Mouse (Mus musculus): ENCODE measurements at regions not wholly inside any gene's neighbourhood (a gene's known extent, or its start where the extent isn't known, plus 50 kb on each side); places are given as distances from the start of the nearest gene placed in this dataset.

DNA sequence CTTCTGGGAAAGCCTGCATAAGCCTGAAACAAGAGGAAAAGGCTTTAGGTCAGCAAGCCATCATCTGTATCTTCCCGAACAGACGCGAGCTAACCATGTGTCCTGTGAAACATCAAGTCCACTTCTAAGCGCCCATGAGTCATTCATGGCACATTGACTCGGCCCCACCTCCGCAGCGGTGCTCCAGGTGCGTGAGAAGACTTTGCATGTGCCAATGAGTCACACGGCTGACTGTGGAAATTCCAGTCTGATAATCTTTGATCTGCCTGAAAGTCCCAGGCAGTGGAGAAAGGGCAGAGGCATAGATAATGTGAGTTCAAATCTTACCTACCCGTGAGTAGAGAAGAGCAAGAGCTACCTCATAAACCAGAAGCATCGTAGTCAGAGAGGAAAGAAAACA is 137.8 kb downstream of the Pfkfb3 start:
- no peak for DNase-seq (ENCODE audit: low spot score)

DNA sequence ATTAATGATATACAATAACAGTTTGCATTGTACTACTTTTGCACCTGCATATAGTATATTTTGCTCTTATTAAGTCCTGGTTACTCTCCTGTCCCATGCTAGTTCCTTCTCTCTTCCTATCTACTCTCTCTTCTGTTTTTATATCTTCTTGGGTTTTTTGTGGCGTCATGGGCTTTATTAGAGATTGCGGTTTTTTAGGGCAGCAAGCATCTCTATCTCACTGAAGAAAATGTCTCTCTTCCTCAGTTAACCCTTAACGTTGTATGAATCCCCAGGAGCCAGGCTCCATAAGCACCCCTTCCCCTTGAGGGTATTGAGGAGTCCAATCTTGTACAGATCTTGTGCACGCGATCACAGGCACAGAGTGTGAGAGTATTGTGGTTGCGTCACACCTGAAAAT is 141.4 kb downstream of the Pfkfb3 start:
- DNase-seq (ENCODE audit: low spot score) = no peak

- DNase-seq (ENCODE audit: low spot score) = no peak
Observed at GRCm38 (mm10) chr2:11408497-11408896, 145.4 kb downstream of the Pfkfb3 start.

DNA sequence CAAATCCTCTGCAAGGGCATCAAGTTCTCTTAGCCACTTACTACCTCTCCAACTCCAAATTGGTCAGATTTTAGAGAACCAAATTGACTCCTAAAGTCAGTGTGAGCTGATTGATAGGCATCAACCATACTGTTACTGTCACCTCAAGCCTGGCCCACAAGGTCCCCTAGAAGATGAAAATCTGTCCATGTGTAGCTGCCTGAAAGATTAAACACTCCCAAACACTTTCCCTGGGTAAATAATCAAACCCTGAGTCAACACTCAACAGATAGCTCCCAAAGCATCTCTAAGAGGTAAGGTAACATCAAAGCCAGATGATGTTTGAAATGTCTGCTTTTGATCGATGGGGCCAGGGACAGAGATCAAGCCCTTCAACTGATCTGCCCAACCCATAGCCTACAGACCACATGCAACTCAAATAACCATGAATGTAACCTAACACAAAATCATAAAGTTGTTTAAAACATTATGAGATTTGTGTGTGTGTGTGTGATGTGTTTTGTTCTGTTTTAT is 147.7 kb downstream of the Pfkfb3 start:
- DNase-seq (ENCODE audit: low spot score) = no peak

DNA sequence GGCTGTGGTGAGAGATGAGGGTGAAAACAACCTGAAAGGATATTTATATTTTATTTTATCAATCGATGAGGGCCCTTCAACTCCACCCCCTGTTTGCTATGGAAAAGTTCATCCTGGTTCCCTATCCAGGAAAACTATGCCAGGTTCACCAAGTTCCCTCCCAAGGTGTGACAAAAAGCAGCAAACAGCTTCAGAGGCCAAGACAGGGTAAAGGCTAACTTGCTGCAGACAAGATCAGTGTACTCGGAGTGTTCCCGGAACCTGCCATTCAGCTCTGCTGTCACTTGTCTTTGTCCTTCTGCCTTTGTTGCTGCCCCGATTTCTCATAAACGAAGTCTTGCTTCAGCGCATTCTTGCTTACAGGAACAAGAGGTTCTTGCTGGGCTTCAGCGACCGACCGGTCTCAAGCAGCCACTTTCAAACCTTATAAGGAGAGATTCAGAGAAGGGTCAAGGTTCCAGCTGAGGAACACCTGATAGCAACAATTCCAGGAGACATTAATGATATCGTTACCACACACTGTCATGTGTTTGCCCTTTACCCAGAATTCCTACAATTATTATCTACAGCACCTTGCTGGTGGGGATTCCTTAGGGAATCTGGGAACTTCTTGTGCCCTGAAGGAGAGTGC is 151.5 kb downstream of the Pfkfb3 start:
- no peak for DNase-seq (ENCODE audit: low spot score)

DNA sequence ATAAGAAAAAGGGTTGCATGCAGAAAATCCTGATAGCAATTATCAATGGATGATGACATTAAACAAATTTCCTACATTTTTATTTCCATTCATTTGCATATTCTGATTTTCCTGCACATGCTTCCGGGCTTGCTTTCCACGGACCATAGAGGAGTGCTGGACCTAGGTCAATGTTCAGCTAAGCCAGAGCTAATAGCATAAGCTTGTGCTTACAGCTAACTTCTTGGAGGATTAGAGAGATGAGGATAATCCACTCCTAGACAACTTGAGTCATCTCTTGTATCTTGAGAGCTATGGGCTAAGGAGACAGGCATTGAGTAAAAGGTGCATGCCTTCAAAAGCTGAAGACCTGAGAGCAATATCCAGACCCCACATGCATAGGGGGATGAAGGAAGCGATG is 154.5 kb downstream of the Pfkfb3 start:
- DNase-seq (ENCODE audit: low spot score) = no peak

DNA sequence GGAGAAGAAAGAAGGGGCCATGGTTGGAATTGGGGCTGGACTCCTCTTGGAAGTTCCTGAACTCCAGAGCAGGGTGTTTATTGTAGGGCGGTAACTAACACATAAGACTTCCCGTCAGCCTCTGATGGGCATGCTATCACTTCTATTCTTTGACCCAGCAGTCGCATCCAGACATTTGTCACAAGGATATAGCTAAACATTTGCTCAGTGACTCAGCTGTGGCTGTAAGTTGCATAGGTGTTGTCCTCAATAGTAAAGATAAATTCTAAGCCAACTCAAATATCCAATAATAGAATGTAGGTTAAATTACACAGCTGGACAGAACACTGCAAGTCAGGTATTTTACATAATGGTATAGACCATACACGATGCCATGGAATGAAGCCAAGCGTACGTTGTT is 154.9 kb downstream of the Pfkfb3 start:
- DNase-seq (ENCODE audit: low spot score) = no peak

DNA sequence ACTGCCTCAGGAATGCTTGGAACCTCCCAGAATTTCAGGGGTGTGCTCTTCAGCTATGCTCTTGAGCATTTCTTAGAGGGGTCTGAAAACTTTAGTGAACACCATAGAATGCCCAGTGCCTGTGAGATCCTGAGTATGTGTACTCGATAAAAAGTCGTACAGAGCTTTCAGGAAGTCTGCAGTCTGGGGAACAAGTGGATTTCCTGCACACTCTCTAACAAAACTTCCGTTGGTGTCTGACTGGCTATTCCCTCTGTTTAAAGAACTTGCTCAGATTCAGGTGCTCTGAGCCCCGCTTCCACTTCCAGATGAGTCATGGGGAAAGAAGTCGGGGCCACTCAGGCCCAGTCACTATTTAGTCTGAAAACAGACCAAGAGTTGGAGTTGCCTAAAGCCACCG is 155.5 kb downstream of the Pfkfb3 start:
- no peak for DNase-seq (ENCODE audit: low spot score)

DNA sequence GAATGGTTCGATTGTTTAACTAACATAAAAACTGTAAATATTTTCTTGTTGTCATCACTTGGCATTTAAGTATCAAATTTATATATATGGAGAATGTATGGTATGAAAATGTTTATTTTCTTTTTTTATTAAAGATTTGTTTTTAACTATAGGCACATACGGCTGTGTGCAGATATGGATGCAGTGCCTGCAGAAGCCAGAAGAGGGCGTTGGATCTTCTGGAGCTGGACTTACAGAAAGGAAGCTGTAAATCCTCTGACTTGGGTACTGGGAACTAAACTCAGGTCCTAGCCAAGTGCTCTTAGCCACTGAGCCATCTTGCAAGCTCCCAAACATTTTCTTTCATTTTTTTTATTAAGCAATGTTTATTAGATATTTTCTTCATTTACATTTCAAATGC is 157.0 kb downstream of the Pfkfb3 start:
- DNase-seq (ENCODE audit: low spot score) = no peak

- DNase-seq (ENCODE audit: low spot score) = no peak
Observed at GRCm38 (mm10) chr2:11394675-11395349, 159.1 kb downstream of the Pfkfb3 start.

- no peak for DNase-seq (ENCODE audit: low spot score)
Observed at GRCm38 (mm10) chr2:11391725-11392124, 162.2 kb downstream of the Pfkfb3 start.

DNA sequence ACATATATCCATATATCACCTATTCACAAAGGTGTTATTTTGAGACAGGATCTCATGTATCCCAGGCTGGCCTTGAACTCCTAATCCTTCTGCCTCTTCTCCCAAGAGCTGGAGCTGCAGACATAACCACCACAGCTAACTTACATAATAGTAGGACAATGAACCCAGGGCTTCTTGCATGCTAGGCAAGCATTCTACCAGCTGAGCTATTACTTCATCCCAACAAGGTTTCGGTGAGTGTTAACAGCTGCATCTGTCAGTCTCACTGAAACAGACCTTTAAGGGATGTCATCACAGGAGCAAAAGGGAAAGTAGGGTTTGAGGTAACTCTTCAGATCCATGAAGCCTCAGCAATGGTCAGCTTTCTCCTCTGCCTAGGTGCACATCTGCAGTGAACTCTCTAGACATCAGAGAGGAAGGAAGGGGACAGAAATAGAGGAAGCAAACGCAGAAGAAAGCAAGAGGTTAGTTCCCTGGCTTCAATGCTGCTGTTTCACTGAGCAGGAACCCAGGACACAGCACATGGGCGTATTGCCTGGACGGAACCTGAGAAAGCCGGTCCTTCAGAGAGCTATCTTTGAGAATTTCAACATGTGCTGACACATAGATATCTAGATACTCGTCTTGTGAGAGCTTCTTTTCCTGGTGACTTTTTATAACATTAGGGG is 163.1 kb downstream of the Pfkfb3 start:
- DNase-seq (ENCODE audit: low spot score) = no peak

- DNase-seq (ENCODE audit: low spot score) = no peak
Observed at GRCm38 (mm10) chr2:11387623-11388022, 166.3 kb downstream of the Pfkfb3 start.

DNA sequence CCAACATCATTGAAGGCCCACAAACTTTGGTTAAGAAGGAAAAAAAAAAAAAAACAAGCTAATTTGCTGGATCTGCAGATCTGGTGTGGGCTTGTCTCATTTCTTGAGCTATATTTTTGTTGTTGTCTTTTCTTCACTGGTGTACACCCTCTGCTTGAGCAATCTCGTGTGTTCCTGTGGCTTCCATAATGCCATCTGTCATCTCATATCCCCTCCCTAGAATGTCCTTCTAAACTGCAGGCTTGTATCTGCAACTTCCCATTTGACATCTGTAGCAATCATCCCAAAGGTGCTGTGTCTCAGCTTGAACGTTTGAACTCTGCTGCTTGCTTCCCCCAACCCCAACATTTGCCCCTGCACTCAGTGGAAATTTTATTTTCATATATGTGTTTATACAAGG is 170.1 kb downstream of the Pfkfb3 start:
- DNase-seq (ENCODE audit: low spot score) = no peak

DNA sequence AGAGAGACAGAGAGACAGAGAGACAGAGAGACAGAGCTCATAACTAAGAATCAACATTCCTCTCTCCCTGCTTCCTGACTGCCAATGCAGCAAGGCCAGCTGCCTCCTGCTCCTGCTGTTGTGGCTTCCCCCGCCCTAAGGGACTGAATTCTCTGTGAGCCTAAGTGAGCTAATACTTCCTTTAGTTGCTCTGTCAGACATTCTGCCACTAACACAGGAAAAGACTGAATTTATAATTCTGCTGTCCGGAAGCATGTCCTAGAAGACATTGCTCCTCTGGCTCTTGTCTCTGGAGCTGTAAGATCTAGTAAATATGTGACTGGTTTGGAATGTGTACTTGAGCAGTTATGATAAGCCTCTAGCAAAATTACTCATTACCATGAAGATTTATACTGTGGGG is 176.7 kb downstream of the Pfkfb3 start:
- peak; percentile 20 for DNase-seq (ENCODE audit: low spot score)

- DNase-seq (ENCODE audit: low spot score) = no peak
Observed at GRCm38 (mm10) chr2:11375726-11376454, 178.0 kb downstream of the Pfkfb3 start.

DNA sequence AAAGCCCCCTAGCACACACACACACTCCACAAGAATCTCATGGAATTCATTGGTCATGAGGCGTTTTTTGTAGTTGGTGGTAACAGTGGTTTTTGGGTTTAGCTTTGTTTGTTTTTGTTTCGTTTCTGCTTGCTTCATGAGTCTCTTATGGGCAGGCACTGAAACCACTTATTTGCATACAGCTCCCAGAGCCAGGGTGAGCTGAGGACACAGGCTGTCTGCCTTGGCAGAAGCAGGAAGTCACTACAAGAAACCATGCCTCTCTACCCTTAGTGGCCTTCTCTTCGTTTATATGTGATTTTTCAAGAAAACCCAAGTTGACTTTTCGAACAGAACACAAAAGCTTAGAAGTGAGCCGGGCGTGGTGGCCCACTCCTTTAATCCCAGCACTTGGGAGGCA is 178.8 kb downstream of the Pfkfb3 start:
- peak; percentile 47 for DNase-seq (ENCODE audit: low spot score)

- no peak for DNase-seq (ENCODE audit: low spot score)
Observed at GRCm38 (mm10) chr2:11370273-11370672, 183.6 kb downstream of the Pfkfb3 start.

GRCm38 (mm10) chr2:11367319-11367718 is 186.6 kb downstream of the Pfkfb3 start:
- DNase-seq (ENCODE audit: low spot score) = no peak

DNA sequence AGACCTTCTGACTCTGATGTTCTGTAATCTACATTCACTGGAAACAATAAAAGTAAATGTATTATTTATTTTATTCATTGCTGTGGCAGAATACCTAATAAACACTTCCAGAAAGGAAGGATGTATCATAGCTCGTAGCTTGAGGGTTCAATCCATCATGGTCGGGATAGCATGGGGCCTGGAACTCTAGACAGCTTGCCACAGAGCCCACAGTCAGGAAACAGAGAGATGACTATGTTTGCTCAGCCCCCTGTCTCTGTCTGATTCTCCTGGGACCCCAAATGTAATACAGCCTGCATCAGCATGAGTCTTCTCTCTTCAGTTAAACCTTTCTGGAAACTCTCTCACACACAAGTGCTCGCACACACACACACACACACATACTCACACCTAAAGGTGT is 188.1 kb downstream of the Pfkfb3 start:
- no peak for DNase-seq (ENCODE audit: low spot score)

- peak; percentile 84 for DNase-seq (ENCODE audit: low spot score)
Observed at GRCm38 (mm10) chr2:11365371-11365770, 188.5 kb downstream of the Pfkfb3 start.

GRCm38 (mm10) chr2:11364111-11364510 is 189.8 kb downstream of the Pfkfb3 start:
- DNase-seq (ENCODE audit: low spot score) = no peak
